In genomic region chr15:36956221-36956620, GRCm38 (mm10) we compare ENCODE assay signal across 34 mouse cellular contexts.
"Had no signal": no experiment of that assay in that cellular context is flagged by ENCODE, and none has a peak within 500 bp of the region (broad histone marks: within the 10 kb centered on the region; RNA-seq: fewer than 3 reads in every experiment).

No protein-coding gene starts in this region.

- H3K4me2 ChIP-seq: heart, embryonic 11.5 days; heart, embryonic 12.5 days; heart, embryonic 13.5 days; heart, embryonic 15.5 days; hindbrain, embryonic 12.5 days; hindbrain, embryonic 13.5 days; hindbrain, embryonic 14.5 days; hindbrain, embryonic 15.5 days; intestine, embryonic 15.5 days; kidney, embryonic 15.5 days had no signal

- H3K36me3 ChIP-seq: heart, embryonic 10.5 days; heart, embryonic 12.5 days; heart, embryonic 13.5 days; heart, embryonic 15.5 days; hindbrain, embryonic 10.5 days; hindbrain, embryonic 12.5 days; hindbrain, embryonic 13.5 days; hindbrain, embryonic 15.5 days; intestine, embryonic 15.5 days; kidney, embryonic 15.5 days had no signal

- DNase-seq: heart, postnatal 10 days; heart, postnatal 14 days; heart, postnatal 36 days; heart, postnatal 4 days; kidney, adult 11 months; kidney, adult 18-20 months; kidney, adult 2 months; kidney, adult 8-10 months; kidney, adult 9 months; kidney, postnatal 10 days; kidney, postnatal 14 days; kidney, postnatal 36 days; kidney, postnatal 4 days; layer of hippocampus, adult 9-11 months; layer of hippocampus, postnatal 36 days had no signal

- H3K27me3 ChIP-seq: hindbrain, embryonic 12.5 days; intestine, embryonic 15.5 days had no signal

- ATAC-seq: hindbrain, embryonic 16.5 days; hindbrain, postnatal 0 days; inflammation-experienced regulatory T-cells, adult 6 months; intestine, embryonic 15.5 days; intestine, embryonic 16.5 days; intestine, postnatal 0 days had no signal

- H3K9me3 ChIP-seq: heart, embryonic 10.5 days; heart, embryonic 13.5 days; heart, embryonic 15.5 days; hindbrain, embryonic 12.5 days; hindbrain, embryonic 13.5 days; hindbrain, embryonic 15.5 days; intestine, embryonic 15.5 days; kidney, embryonic 15.5 days had no signal

- H3K27ac ChIP-seq: heart, embryonic 10.5 days; heart, embryonic 13.5 days; heart, embryonic 15.5 days; hindbrain, embryonic 10.5 days; hindbrain, embryonic 12.5 days; hindbrain, embryonic 13.5 days; hindbrain, embryonic 14.5 days; hindbrain, embryonic 15.5 days; hindbrain, postnatal 0 days; intestine, embryonic 15.5 days; kidney, embryonic 15.5 days; kidney, postnatal 0 days; layer of hippocampus, adult 2 months had no signal

- H3K9ac ChIP-seq: heart, embryonic 12.5 days; heart, embryonic 13.5 days; heart, embryonic 15.5 days; hindbrain, embryonic 12.5 days; hindbrain, embryonic 13.5 days; hindbrain, embryonic 14.5 days; hindbrain, embryonic 15.5 days; intestine, embryonic 15.5 days; kidney, embryonic 15.5 days had no signal

- H3K4me3 ChIP-seq: heart, embryonic 10.5 days; heart, embryonic 12.5 days; heart, embryonic 13.5 days; heart, embryonic 15.5 days; hindbrain, embryonic 10.5 days; hindbrain, embryonic 12.5 days; hindbrain, embryonic 13.5 days; hindbrain, embryonic 15.5 days; intestine, embryonic 15.5 days; kidney, embryonic 15.5 days; layer of hippocampus, adult 2 months had no signal

- H3K4me1 ChIP-seq: hindbrain, embryonic 12.5 days had no signal
